Mouse (Mus musculus) sigmoid colon, adult 10 weeks (tissue): ENCODE results near the gene Ccdc84. TPM values are rescaled to one million over a fixed set of nuclear protein-coding genes. Genes with fewer than 3 reads are reported as not detected.

Source experiments
- polyA plus RNA-seq: library from polyadenylated mRNA; stranded (reverse); fragments of 350-450 nt; fragmentation: Illumina TruSeq; extraction: RNeasy Lipid Tissue Mini Kit (QIAGEN cat#74804); gene quantifications from one replicate; pipeline ENCODE4 v1.2.3, GENCODE M21; 2014; ENCODE audit warnings: low read depth, low replicate concordance

Ccdc84 gene
- 24.0 TPM for polyA plus RNA-seq

DNA sequence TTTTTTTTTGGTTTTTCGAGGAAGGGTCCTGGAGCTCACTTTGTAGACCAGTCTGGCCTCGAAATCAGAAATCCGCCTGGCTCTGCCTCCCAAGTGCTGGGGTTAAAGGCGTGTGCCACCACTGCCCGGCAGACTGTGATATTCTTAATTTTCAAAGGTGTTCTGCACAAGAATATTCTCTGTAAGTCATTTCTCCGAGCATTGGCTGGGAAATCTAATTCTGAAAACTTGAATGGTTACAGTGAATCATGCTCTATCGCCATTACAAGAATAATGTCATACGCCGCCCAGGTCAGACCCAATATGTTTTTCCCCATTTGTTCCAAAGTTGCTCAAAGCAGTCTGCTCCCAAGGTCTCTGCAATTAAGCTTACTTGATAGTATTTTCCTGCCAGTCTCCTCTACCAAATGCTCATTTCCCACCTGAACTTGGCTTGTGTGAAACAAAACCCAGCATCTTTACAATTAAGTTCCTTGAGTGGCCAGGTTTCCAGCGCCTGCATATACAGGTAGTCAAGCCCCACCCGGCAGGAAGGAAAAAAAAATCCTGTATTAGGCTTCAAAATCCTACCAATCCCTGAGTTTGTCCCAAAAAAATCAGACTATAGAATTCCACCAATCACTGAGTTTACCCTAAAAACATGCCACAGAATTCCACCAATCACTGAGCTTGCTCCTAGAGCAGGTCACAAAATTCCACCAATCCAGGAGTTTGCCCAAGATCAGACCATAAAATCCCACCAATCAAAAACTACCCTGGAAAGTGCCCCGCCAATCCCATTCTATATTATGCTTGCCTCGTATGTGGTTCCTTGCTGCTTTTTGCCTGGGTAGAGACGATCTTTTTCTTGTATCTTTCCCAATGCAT, at the start of gene Ccdc84:
TSS of gene Ccdc84 (minus strand) at position 51 of the 867 bp plus-strand sequence.

GRCm38 (mm10) chr9:44454891-44455220, 36.5 kb upstream of the Ccdc84 start, which contains the start of gene Upk2:
Gene Upk2, minus strand, starts transcription at chr9:44454976.

DNA sequence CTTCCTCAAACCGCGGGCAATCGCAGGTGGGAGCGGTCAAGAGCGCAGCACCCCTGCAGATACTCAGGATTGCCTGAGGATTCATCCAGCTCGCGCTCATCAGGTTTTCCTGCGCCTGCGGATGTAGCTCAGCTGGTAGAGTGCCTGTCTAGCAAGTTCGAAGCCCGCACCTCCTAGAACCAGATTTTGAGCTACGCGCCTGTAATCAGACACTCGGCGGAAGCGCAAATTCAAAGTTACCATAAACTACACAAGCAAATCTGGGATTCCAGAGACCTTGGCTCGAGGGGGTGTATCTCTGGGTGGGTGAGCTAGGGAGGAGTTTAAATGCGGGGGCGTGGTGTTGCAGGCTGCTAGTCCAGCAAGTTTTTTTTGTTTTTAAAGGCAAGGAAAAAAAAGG, 22.6 kb upstream of the Ccdc84 start, which contains the start of gene Foxr1:
TSS of gene Foxr1 (minus strand) at position 176 of the 400 bp plus-strand sequence.

DNA sequence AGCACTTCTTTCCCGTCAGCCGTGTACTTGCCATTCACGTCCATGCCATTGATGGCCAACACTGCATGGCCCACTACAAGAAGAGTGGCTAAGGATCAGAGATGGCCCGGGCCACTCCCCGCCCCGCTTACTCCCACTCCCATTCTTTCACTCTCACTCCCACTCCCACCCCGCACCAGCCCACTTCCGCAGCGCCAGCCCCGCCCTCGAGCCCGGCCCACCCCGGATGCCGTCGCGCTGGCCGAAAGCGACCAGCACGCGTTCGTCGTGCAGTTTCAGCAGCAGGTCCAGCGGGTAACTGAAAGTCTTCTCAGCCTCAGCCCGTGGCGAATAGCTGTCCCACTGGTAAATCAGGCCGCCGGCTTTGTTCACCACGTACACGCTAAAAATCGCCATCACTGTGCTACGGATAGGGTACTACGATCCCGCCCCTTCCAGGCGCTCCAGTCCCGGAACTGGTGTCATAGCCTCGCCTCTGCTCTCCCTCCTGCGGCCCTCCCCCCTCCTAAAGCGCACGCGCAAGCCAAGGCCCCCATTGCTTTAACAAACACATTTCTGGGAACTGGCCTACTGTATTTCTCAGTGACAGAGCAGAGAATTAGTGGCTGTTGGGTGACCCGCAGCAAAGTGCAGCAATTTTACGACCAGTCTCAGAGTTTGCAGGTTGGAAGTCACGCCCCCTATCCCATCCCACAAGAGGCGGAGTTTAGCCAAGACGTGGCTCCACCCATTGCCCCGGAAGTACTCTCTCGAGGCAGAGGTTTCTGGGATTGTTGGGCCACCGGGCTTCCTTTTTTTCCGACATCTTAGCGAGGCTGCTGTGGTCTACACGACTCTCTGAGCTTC, 11.2 kb downstream of the Ccdc84 start, which contains the start of the genes Rps25 and Trappc4:
TSS of gene Rps25 (plus strand) at position 234 of the 846 bp plus-strand sequence.
TSS of gene Trappc4 (minus strand) at position 695 of the 846 bp plus-strand sequence.

DNA sequence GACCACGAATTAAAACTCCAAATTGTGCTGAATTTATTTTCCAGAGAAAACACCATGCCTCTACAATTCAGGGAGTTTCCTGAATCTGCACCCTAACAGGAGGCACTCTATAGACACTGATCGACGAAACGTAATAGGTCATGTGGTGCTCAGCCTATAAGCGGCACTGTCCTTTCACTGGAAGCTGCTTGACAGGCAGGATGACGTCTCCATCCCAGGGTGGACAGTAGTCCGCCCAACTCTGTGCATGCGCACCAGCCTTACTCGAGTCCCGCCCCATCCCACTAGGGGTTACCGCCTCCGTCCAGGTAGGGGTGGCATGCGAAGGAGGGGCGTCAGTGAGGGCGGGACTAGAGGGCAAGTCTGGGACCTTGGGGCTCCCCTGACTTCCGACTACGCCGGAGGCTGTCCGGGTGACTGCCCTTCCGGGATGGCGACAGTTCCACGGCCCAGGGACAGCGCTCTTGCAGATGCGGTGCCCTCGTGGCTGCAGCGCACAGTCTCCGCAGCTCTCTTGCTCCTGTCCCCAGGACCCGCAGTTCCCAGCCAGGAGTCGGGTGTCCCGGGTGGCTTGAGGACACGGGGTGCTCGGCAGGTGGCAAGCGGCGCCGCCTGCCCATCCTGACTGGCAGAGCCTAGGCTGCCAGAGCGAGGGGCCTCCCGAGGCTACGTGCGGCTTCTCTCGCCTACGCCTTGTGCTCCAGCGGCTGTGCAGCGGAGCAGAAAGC, 21.5 kb downstream of the Ccdc84 start, which contains the start of gene Slc37a4:
TSS of gene Slc37a4 (plus strand) at position 169 of the 728 bp plus-strand sequence.

GRCm38 (mm10) chr9:44379054-44379834, 39.1 kb downstream of the Ccdc84 start, which contains the start of gene Hyou1:
Gene Hyou1, plus strand, starts transcription at chr9:44379490.

DNA sequence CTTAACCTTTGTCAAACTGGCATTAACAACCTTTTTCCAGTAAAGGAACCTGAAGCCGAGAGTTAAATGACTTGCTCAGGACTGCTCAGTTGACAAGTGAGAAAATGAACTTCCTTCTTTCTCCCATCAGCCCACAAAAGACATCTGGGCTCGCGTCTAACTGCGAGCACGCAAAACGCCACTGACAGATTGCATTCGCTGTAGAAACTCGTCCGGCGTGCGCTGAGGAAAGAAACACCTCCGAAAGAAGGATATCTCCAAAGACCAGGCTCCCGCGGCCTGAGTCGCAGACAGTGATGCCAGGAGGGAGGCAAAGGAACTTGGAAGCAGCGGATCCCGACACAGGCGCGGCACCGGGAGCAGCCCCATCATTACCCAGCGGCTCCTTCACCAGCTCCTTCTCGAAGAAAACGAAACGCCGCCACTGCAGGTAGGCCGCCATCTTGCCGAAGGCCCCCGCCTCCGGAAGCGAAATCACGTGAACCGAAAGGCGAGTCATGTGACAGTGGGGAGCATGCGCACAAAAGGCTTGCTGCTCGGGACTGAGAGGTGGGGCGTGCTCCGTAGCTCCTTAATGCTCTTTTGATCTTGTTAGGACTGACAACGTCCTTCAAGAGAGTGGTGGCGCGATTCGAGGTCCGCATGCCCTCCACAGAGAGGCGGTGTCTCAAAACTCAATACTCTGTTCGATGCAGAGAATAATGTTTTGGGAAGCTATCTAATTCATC, 57.0 kb downstream of the Ccdc84 start, which contains the start of gene Vps11:
TSS of gene Vps11 (minus strand) at position 481 of the 728 bp plus-strand sequence.

Other genes starting within 250 kb of the Ccdc84 start
- 83.6 TPM for gene Cbl, start 184.5 kb downstream of the Ccdc84 start, polyA plus RNA-seq
- not detected for gene Ccdc153, start 177.9 kb downstream of the Ccdc84 start, polyA plus RNA-seq
- 1.5 TPM for gene Pdzd3, start 167.1 kb downstream of the Ccdc84 start, polyA plus RNA-seq
- gene Nlrx1, start 150.0 kb downstream of the Ccdc84 start, polyA plus RNA-seq, result 0.38 TPM
- gene Abcg4, start 130.0 kb downstream of the Ccdc84 start, polyA plus RNA-seq, result not detected
- 20.5 TPM for gene Hinfp, start 112.9 kb downstream of the Ccdc84 start, polyA plus RNA-seq
- 3.2 TPM for gene C2cd2l, start 98.3 kb downstream of the Ccdc84 start, polyA plus RNA-seq
- gene Dpagt1, start 92.5 kb downstream of the Ccdc84 start, polyA plus RNA-seq, result 16.5 TPM
- gene H2afx, start 83.9 kb downstream of the Ccdc84 start, polyA plus RNA-seq, result 3.4 TPM
- gene Hmbs, start 74.3 kb downstream of the Ccdc84 start, polyA plus RNA-seq, result 23.3 TPM
- 9.8 TPM for gene Vps11, start 56.9 kb downstream of the Ccdc84 start, polyA plus RNA-seq
- gene Hyou1, start 39.1 kb downstream of the Ccdc84 start, polyA plus RNA-seq, result 7.7 TPM
- 7.1 TPM for gene Slc37a4, start 21.7 kb downstream of the Ccdc84 start, polyA plus RNA-seq
- 828 TPM for gene Rps25, start 11.4 kb downstream of the Ccdc84 start, polyA plus RNA-seq
- 45.4 TPM for gene Trappc4, start 11.0 kb downstream of the Ccdc84 start, polyA plus RNA-seq
- not detected for gene Foxr1, start 22.6 kb upstream of the Ccdc84 start, polyA plus RNA-seq
- not detected for gene Upk2, start 36.4 kb upstream of the Ccdc84 start, polyA plus RNA-seq
- 0.82 TPM for gene Bcl9l, start 64.3 kb upstream of the Ccdc84 start, polyA plus RNA-seq
- gene Cxcr5, start 143.3 kb upstream of the Ccdc84 start, polyA plus RNA-seq, result 1.6 TPM
- gene Ddx6, start 186.3 kb upstream of the Ccdc84 start, polyA plus RNA-seq, result 251 TPM